Mouse (Mus musculus): ENCODE results near the gene Sh3bp1.
A peak's percentile ranks its signal among the peaks of the same experiment; 100 is the strongest.

Gene Sh3bp1

DNA sequence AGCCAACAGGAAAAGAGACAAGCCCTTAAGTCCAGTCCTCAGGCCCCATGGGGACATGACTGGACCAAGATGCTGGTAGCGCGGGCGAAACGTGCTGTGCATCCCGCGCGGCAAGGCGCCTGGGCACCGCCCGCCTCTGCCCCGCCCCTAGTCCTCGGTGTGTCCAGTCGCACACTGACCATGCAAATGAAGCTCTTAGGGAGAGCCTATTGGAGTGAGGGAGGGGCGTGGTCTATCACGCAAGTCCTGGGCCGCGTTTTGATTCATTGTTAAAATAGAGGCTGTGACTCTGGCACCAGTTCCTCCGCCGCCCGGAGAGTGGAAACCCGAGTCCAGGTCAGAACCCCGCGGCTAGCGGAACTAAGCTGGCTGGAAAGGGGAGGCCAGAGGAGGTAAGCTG lies 48.1 kb downstream of the Sh3bp1 start, which contains the start of gene Triobp:
TSS of gene Triobp (plus strand) at position 68 of the 400 bp plus-strand sequence.
- peak; percentile 60 to 80 for DNase-seq (ENCODE audit: low spot score in 2 of 2)

DNA sequence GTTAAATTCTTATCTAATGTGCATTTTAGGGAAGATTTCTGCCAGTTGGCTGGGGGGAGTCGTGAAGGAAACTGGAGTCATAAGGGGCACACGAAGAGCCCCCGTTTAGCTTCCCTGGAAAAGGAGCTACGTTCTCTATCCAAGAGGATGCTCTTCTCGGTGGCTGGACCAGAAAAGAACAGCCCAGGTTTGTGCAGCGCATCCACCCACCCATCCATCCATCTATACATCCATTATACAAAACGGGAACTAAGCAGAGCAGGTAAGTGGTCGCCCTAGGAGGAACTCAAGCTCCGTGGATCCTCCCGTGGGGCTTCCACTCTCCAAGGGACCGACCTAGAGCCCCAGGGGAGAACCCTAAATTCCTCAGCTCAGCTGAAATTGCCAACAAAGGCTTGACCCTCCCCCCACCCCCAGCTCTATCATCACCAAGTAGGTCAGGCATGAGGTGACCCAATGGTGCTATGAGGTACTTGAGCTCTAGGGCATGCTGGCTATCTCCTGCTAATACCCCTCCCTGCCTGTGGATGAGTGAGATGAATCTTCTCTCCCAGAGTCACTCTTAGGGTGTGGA lies 48.7 kb downstream of the Sh3bp1 start:
- no peak for DNase-seq (ENCODE audit: low spot score in 2 of 2)

DNA sequence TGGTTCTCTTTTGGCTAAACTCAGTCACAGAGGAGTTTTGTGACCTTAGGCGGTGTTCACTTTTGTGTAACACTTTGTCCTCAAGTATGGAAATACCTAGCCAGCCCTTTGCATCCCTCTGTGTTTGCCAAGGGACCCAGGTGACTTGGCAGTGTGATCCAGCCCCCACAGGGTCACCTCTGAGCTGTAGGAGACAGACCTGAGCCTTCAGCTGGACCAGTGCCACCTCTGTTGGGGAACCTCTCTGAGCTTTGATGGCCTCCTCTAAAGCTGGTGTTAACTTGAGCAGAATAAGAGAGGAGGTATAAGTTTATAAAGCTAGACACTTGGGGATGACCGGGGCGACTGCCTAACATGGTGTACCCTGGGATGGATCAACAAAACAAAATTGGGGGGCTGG lies 49.3 kb downstream of the Sh3bp1 start:
- peak in 1 of 2 experiments; percentile 17 for DNase-seq (ENCODE audit: low spot score in 2 of 2)

DNA sequence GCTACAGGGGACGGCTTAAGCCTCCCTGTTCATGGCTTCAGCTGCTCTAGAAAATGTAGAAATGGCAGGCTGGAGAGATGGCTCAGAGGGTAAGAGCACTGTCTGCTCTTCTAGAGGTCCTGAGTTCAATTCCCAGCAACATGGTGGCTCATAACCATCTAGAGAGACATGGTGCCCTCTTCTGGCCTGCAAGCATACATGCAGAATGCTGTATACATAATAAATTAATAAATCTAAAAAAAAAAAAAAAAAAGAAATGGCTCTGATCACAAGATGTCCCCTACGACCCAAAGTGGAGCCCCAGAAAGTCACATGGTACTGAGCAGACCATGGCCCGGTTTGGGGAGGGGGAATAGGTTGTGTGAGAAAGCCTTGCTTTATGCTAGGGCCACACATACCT lies 56.1 kb downstream of the Sh3bp1 start:
- no peak for DNase-seq (ENCODE audit: low spot score in 2 of 2)

DNA sequence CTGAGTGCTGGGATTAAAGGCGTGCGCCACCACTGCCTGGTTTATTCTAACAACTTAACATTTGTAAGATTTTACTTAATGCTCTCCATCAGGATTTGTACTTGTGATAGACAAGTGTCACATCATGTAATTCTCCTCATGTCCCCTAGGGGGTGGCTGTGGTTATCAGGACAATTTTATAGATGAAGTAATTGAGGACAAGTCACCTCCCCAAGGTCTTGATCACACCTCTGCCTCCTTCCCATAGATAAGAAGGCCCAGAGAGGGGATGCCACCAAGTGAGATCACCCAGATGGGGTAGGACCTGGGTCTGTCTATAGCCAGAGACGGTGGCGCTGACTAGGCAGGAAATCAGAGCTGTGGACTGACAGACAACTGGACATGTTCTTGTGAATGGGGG lies 56.8 kb downstream of the Sh3bp1 start:
- DNase-seq (ENCODE audit: low spot score in 2 of 2): no peak

DNA sequence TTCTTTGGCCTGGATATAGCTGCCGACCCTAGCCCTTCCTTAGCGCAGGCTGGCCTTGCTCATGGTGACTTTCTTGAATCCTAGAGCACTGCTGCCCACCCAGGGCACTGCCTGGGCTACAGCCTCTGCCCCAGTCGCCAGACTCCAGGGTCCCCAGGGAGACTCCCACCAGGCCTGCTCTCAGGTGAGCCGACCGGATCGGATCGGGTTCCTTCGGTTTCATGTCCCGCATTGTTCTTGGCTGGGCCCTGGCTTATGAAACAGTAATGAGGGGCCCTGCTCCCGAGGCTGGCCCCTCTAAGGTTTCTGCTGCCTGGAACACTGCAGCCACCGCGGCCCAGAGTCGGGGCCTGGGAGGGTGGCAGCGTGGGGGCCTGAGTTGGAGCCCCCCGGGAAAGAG lies 57.5 kb downstream of the Sh3bp1 start:
- DNase-seq (ENCODE audit: low spot score in 2 of 2): no peak

DNA sequence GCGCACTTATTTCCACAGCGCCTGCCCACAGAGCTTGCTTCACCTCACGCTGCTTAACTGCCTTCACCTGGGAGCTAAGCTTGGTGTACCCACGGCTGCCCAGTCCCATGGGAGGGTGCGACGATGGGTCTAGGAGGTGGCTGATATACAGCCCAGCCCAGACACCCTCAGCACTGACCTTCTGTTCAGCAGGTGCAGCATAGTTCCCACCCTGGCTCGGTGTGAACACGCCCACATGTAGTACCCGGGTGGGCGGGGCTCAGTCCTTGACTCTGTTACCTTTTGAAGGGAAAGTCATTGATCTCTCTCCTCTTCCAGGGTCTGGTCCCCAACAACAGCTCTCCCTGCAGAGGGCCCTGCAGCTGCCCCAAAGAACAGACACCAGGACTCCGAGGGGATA lies 60.0 kb downstream of the Sh3bp1 start:
- DNase-seq (ENCODE audit: low spot score in 2 of 2): no peak

DNA sequence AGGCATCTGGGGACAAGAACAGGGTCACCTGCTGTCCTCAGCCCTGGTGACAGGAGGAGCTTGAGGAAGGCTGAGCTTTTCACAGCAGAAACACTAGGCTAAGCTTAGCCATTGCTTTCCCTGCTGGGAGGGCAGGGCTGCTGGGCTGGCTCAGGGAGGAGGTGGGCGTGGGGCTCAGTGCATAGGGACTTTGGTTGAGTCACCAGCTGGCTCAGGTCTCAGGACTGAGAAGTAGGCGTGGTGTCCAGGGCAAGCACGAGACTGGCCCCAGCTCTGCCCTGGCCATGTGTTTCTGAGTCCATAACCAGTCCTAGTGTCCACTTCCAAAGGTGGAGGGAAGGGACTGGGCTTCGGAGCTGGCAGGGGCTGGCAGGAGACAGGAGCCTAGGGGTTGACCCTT lies 60.5 kb downstream of the Sh3bp1 start:
- no peak for DNase-seq (ENCODE audit: low spot score in 2 of 2)
